Mouse (Mus musculus): ENCODE measurements around the gene Camk1d. TPM values are rescaled to one million over a fixed set of nuclear protein-coding genes. Genes with fewer than 3 reads are reported as not detected.

Camk1d gene
- polyA plus RNA-seq, 2 experiments, result 0.63 to 0.83 TPM

DNA sequence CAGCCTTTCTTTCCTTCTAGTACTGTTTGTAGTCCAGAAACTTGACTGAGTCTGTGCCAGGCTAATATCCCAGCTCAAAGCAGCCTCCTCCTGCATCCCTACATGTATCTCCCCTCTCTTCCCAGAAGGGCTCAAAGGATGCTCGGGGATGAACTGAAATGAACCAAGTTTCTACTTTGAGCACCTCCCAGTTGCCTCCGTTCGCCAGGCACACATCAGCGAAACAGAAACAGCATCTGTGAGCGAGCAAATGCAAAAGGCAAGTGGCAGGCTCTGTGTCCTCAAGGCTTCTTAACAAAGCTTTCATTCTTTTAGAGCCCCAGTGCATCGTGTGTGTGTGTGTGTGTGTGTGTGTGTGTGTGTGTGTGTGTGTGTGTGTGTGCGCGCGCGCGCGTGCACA, 409.9 kb downstream of the Camk1d start:
- no peaks in the 10 kb centered on the region for H3K36me3 ChIP-seq (replicated peaks; ENCODE audit: control insufficient read depth, insufficient read depth, low read depth)
- H3K9ac ChIP-seq (replicated peaks), result no peak overlapping the region
- H3K27ac ChIP-seq, result no peak overlapping the region
- TF ChIP-seq CTCF (IDR thresholded peaks at IDR 0.05; ENCODE audit: low read depth) (no peak), EP300 (IDR thresholded peaks at IDR 0.05; ENCODE audit: low read depth) (no peak)
- no peak for ATAC-seq (ENCODE audit: insufficient read depth)
- H3K4me1 ChIP-seq (replicated peaks; ENCODE audit: control insufficient read depth in 2 of 2, insufficient read depth in 2 of 2, low read length in 1 of 2), result no peaks in the 10 kb centered on the region
- DNase-seq (ENCODE audit: low read depth in 3 of 3, low spot score in 3 of 3), result no peak
- no peaks in the 10 kb centered on the region for H3K27me3 ChIP-seq (ENCODE audit: control insufficient read depth, insufficient read depth, low read length)
- H3K9me3 ChIP-seq (ENCODE audit: control insufficient read depth, low read length), result no peaks in the 10 kb centered on the region
- H3K4me3 ChIP-seq (ENCODE audit: insufficient read depth in 1 of 2, low read depth in 2 of 2, low read length in 2 of 2), result no peak overlapping the region
- no peak overlapping the region for H3K4me2 ChIP-seq (ENCODE audit: low read depth)
- 79% methylated on average over 12 of the region's 12 CpGs for WGBS (ENCODE audit: insufficient replicate concordance)

DNA sequence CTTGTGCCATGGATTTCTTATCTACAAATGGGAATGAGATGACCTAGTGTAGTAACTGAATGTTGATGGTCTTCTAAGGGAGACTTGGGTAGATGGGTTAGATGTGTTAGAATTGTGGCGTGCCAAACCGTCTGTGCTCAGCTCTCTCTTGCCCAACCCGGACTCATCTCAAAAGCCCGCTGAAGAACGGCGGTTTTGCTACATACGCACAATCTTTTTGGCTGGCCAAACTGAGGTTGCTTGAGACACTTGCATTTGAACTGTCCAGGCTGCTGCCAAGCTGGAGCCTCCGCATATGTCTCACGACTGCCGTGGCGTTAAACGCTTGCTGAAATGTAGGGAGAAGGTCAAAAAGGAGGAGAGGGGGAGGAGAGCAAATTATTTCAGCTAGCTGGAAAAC, 413.0 kb downstream of the Camk1d start:
- H3K4me3 ChIP-seq (ENCODE audit: insufficient read depth in 1 of 2, low read depth in 2 of 2, low read length in 2 of 2), result no peak overlapping the region
- no peaks in the 10 kb centered on the region for H3K4me1 ChIP-seq (replicated peaks; ENCODE audit: control insufficient read depth in 2 of 2, insufficient read depth in 2 of 2, low read length in 1 of 2)
- TF ChIP-seq CTCF (IDR thresholded peaks at IDR 0.05; ENCODE audit: low read depth), result no peak
- no peak for TF ChIP-seq EP300 (IDR thresholded peaks at IDR 0.05; ENCODE audit: low read depth)
- no peaks in the 10 kb centered on the region for H3K27me3 ChIP-seq (ENCODE audit: control insufficient read depth, insufficient read depth, low read length)
- H3K36me3 ChIP-seq (replicated peaks; ENCODE audit: control insufficient read depth, insufficient read depth, low read depth), result no peaks in the 10 kb centered on the region
- no peak for DNase-seq (ENCODE audit: low read depth in 3 of 3, low spot score in 3 of 3)
- no peak for ATAC-seq (ENCODE audit: insufficient read depth)
- 76% methylated on average over 12 of the region's 12 CpGs for WGBS (ENCODE audit: insufficient replicate concordance)
- no peaks in the 10 kb centered on the region for H3K9me3 ChIP-seq (ENCODE audit: control insufficient read depth, low read length)
- H3K27ac ChIP-seq, result no peak overlapping the region
- H3K9ac ChIP-seq (replicated peaks), result no peak overlapping the region
- H3K4me2 ChIP-seq (ENCODE audit: low read depth), result no peak overlapping the region

GRCm38 (mm10) chr2:5298071-5298470, 416.2 kb downstream of the Camk1d start:
- H3K4me2 ChIP-seq (ENCODE audit: low read depth), result no peak overlapping the region
- no peaks in the 10 kb centered on the region for H3K9me3 ChIP-seq (ENCODE audit: control insufficient read depth, low read length)
- no peak overlapping the region for H3K27ac ChIP-seq
- H3K27me3 ChIP-seq (ENCODE audit: control insufficient read depth, insufficient read depth, low read length), result no peaks in the 10 kb centered on the region
- ATAC-seq (ENCODE audit: insufficient read depth), result no peak
- WGBS (ENCODE audit: insufficient replicate concordance), result 70% methylated on average over 10 of the region's 10 CpGs
- TF ChIP-seq CTCF (IDR thresholded peaks at IDR 0.05; ENCODE audit: low read depth), result no peak
- TF ChIP-seq EP300 (IDR thresholded peaks at IDR 0.05; ENCODE audit: low read depth), result no peak
- no peak for DNase-seq (ENCODE audit: low read depth in 3 of 3, low spot score in 3 of 3)
- H3K9ac ChIP-seq (replicated peaks), result no peak overlapping the region
- no peak overlapping the region for H3K4me3 ChIP-seq (ENCODE audit: insufficient read depth in 1 of 2, low read depth in 2 of 2, low read length in 2 of 2)
- no peaks in the 10 kb centered on the region for H3K36me3 ChIP-seq (replicated peaks; ENCODE audit: control insufficient read depth, insufficient read depth, low read depth)
- 0 out of 4 replicates have a peak, but pooled peaks cover 0 to 2% of the 10 kb centered on the region in 2 experiments for H3K4me1 ChIP-seq (replicated peaks; ENCODE audit: control insufficient read depth in 2 of 2, insufficient read depth in 2 of 2, low read length in 1 of 2)

DNA sequence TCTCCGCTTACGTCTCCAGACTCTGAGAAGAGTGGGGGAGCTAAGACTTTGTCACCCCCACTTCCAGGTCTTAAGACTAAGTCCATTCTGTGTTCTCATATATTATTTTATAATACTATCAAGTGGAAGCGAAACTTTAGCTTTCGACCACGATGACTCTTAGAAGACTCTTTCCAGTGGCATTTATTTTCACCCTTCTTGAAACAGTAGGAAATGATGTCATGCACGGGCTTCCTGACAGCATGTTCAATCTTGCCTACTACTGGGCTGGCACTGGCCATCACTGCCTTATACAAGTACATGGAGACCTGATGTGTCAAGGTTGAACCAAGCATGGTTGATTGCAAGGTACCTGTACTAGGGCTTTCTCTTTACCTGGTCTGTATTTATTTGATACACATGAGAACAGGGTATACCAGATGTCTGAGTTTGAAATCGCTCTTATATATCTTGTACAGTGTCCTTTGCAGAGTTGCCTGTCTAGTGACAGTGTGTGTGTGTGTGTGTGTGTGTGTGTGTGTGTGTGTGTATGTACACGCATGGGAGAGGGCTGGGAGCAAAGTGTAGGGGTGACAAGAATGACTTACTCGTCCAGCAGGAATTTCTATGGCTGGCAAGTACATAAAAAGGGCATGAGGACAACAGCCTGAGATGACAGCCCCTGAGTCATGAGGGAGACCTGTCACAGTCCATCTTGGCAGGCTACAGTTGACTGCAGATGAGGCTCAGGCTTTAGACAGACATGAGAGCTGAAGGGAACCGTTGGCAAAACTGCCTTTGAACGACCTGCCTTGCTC, 417.4 kb downstream of the Camk1d start:
- 0 out of 4 replicates have a peak, but pooled peaks cover 0 to 2% of the 10 kb centered on the region in 2 experiments for H3K4me1 ChIP-seq (replicated peaks; ENCODE audit: control insufficient read depth in 2 of 2, insufficient read depth in 2 of 2, low read length in 1 of 2)
- WGBS (ENCODE audit: insufficient replicate concordance), result 58% methylated on average over 11 of the region's 11 CpGs
- TF ChIP-seq CTCF (IDR thresholded peaks at IDR 0.05; ENCODE audit: low read depth) (no peak), EP300 (IDR thresholded peaks at IDR 0.05; ENCODE audit: low read depth) (no peak)
- no peaks in the 10 kb centered on the region for H3K36me3 ChIP-seq (replicated peaks; ENCODE audit: control insufficient read depth, insufficient read depth, low read depth)
- no peak overlapping the region for H3K27ac ChIP-seq
- H3K9ac ChIP-seq (replicated peaks), result no peak overlapping the region
- ATAC-seq (ENCODE audit: insufficient read depth) (no peak), DNase-seq (ENCODE audit: low read depth in 3 of 3, low spot score in 3 of 3) (no peak)
- H3K4me2 ChIP-seq (ENCODE audit: low read depth), result no peak overlapping the region
- H3K4me3 ChIP-seq (ENCODE audit: insufficient read depth in 1 of 2, low read depth in 2 of 2, low read length in 2 of 2), result no peak overlapping the region
- no peaks in the 10 kb centered on the region for H3K27me3 ChIP-seq (ENCODE audit: control insufficient read depth, insufficient read depth, low read length)
- H3K9me3 ChIP-seq (ENCODE audit: control insufficient read depth, low read length), result no peaks in the 10 kb centered on the region

GRCm38 (mm10) chr2:5295098-5295497, 419.2 kb downstream of the Camk1d start:
- Histone ChIP-seq H3K27ac (no peak overlapping the region), H3K36me3 (replicated peaks; ENCODE audit: control insufficient read depth, insufficient read depth, low read depth) (no peaks in the 10 kb centered on the region), H3K27me3 (ENCODE audit: control insufficient read depth, insufficient read depth, low read length) (no peaks in the 10 kb centered on the region), H3K9ac (replicated peaks) (no peak overlapping the region), H3K4me2 (ENCODE audit: low read depth) (no peak overlapping the region), H3K9me3 (ENCODE audit: control insufficient read depth, low read length) (no peaks in the 10 kb centered on the region), H3K4me3 (ENCODE audit: insufficient read depth in 1 of 2, low read depth in 2 of 2, low read length in 2 of 2) (no peak overlapping the region), H3K4me1 (replicated peaks; ENCODE audit: control insufficient read depth in 2 of 2, insufficient read depth in 2 of 2, low read length in 1 of 2) (0 out of 4 replicates have a peak, but pooled peaks cover 0 to 2% of the 10 kb centered on the region in 2 experiments)
- DNase-seq (ENCODE audit: low read depth in 3 of 3, low spot score in 3 of 3), result no peak
- no peak for ATAC-seq (ENCODE audit: insufficient read depth)
- TF ChIP-seq EP300 (IDR thresholded peaks at IDR 0.05; ENCODE audit: low read depth) (no peak), CTCF (IDR thresholded peaks at IDR 0.05; ENCODE audit: low read depth) (no peak)

Measured in liver, embryonic 14.5 days (tissue).